Mouse (Mus musculus) myocyte (in vitro differentiated cells): ENCODE data around the gene Atp11a. TPM values are rescaled to one million over a fixed set of nuclear protein-coding genes. Genes with fewer than 3 reads are reported as not detected.
A peak's percentile ranks its signal among the peaks of the same experiment; 100 is the strongest.

Experiments
- H3K27me3 ChIP-seq: one replicate; pipeline ENCODE4 v1.6.1; 2011; ENCODE audit not compliant: control insufficient read depth, insufficient read depth, insufficient read length
- H3K36me3 ChIP-seq: one replicate; pipeline ENCODE4 v1.6.1; 2011; ENCODE audit not compliant: control insufficient read depth, insufficient read depth
- H3K4me2 ChIP-seq: one replicate; pipeline ENCODE4 v1.6.1; 2011; ENCODE audit warnings: low read depth, control low read depth
- H3K4me3 ChIP-seq: one replicate; pipeline ENCODE4 v1.5.1; 2011; ENCODE audit warnings: mild to moderate bottlenecking, control low read depth, moderate library complexity
- H3K79me2 ChIP-seq: one replicate; pipeline ENCODE4 v1.6.1; 2011; ENCODE audit not compliant: control insufficient read depth, insufficient read depth
- H3ac ChIP-seq: one replicate; pipeline ENCODE4 v1.6.1; 2011; ENCODE audit not compliant: control insufficient read depth, insufficient read length
- CEBPB ChIP-seq: IDR thresholded peaks from 2 replicates; pipeline ENCODE4 v1.6.1; 2011; ENCODE audit warnings: mild to moderate bottlenecking, moderate library complexity; ENCODE audit not compliant: poor library complexity, insufficient read depth, severe bottlenecking
- E2F4 ChIP-seq: IDR thresholded peaks from one replicate; pipeline ENCODE4 v1.6.1; 2011; ENCODE audit warnings: mild to moderate bottlenecking, control low read depth, moderate library complexity; ENCODE audit not compliant: insufficient read depth
- MAX ChIP-seq: IDR thresholded peaks from one replicate; pipeline ENCODE4 v1.6.1; 2011; ENCODE audit warnings: low read depth, mild to moderate bottlenecking, control low read depth
- MYOD1 ChIP-seq, 3 experiments: IDR thresholded peaks; one replicate each; pipeline ENCODE4 v1.6.1; 2011; ENCODE audit warnings: control low read depth in 2 of 3, low read depth in 2 of 3, mild to moderate bottlenecking in 2 of 3, moderate library complexity in 1 of 3; ENCODE audit not compliant: insufficient read length in 2 of 3, control insufficient read depth in 1 of 3
- MYOG ChIP-seq, 3 experiments: IDR thresholded peaks; one replicate each; pipeline ENCODE4 v1.6.1; 2011; ENCODE audit warnings: control low read depth in 2 of 3, low read depth in 2 of 3, mild to moderate bottlenecking in 2 of 3; ENCODE audit not compliant: insufficient read length in 2 of 3, control insufficient read depth in 1 of 3, insufficient read depth in 1 of 3
- POLR2A ChIP-seq: IDR thresholded peaks from one replicate; pipeline ENCODE4 v1.6.1; 2011; ENCODE audit warnings: low read depth, mild to moderate bottlenecking, control low read depth, moderate library complexity; ENCODE audit not compliant: insufficient read length
- POLR2AphosphoS2 ChIP-seq: IDR thresholded peaks from one replicate; pipeline ENCODE4 v1.6.1; 2011; ENCODE audit warnings: low read depth, control low read depth; ENCODE audit not compliant: insufficient read length
- REST ChIP-seq: IDR thresholded peaks from one replicate; pipeline ENCODE4 v1.6.1; 2011; ENCODE audit warnings: mild to moderate bottlenecking, control low read depth, moderate library complexity; ENCODE audit not compliant: insufficient read depth, insufficient read length
- SRF ChIP-seq: IDR thresholded peaks from one replicate; pipeline ENCODE4 v1.6.1; 2011; ENCODE audit warnings: low read depth; ENCODE audit not compliant: control insufficient read depth, insufficient read length
- TCF12 ChIP-seq: IDR thresholded peaks from one replicate; pipeline ENCODE4 v1.6.1; 2011; ENCODE audit warnings: mild to moderate bottlenecking, control low read depth; ENCODE audit not compliant: poor library complexity, insufficient read depth, severe bottlenecking
- TCF3 ChIP-seq: IDR thresholded peaks from one replicate; pipeline ENCODE4 v1.6.1; 2011; ENCODE audit warnings: low read depth, control low read depth; ENCODE audit not compliant: insufficient read length
- USF1 ChIP-seq: IDR thresholded peaks from one replicate; pipeline ENCODE4 v1.6.1; 2011; ENCODE audit warnings: low read depth, mild to moderate bottlenecking, control low read depth, moderate library complexity
- polyA plus RNA-seq: library from polyadenylated mRNA; unstranded; fragments of >200 nt; fragmentation: generic; extraction: Trizol; gene quantifications from one replicate; pipeline ENCODE4 v1.2.1, GENCODE M21; 2012; ENCODE audit warnings: missing spikeins

Gene Atp11a
- polyA plus RNA-seq, 1 experiment = 13.8 TPM

- Histone ChIP-seq H3ac (no peak overlapping the region), H3K36me3 (peaks cover 13% of the 10 kb centered on the region), H3K79me2 (no peaks in the 10 kb centered on the region), H3K27me3 (no peaks in the 10 kb centered on the region), H3K4me3 (no peak overlapping the region), H3K4me2 (no peak overlapping the region)
- TF ChIP-seq REST (no peak), SRF (no peak), USF1 (no peak), MYOG (IDR thresholded peaks at IDR 0.05; ENCODE audit: control insufficient read depth in 1 of 3, insufficient read depth in 1 of 3, insufficient read length in 2 of 3, low read depth in 2 of 3) (no peak), E2F4 (no peak), MAX (no peak), POLR2AphosphoS2 (no peak), POLR2A (no peak), MYOD1 (IDR thresholded peaks at IDR 0.05; ENCODE audit: control insufficient read depth in 1 of 3, insufficient read length in 2 of 3, low read depth in 2 of 3) (no peak), CEBPB (no peak), TCF3 (no peak), TCF12 (no peak)
These were observed 76.8 kb downstream of the Atp11a start for GRCm38 (mm10) chr8:12833616-12834015.

- TF ChIP-seq CEBPB = peak; percentile 71; the same call in 1 of the 2 replicates
- no peak for TF ChIP-seq USF1
- no peak for TF ChIP-seq REST
- no peak overlapping the region for H3ac ChIP-seq
- H3K4me2 ChIP-seq = no peak overlapping the region
- H3K27me3 ChIP-seq = no peaks in the 10 kb centered on the region
- H3K36me3 ChIP-seq = no peaks in the 10 kb centered on the region
- no peak overlapping the region for H3K4me3 ChIP-seq
- no peaks in the 10 kb centered on the region for H3K79me2 ChIP-seq
These were observed 84.0 kb downstream of the Atp11a start for GRCm38 (mm10) chr8:12840834-12841233.

GRCm38 (mm10) chr8:12842342-12842995 lies 85.7 kb downstream of the Atp11a start:
- H3ac ChIP-seq = no peak overlapping the region
- H3K4me2 ChIP-seq = no peak overlapping the region
- no peaks in the 10 kb centered on the region for H3K79me2 ChIP-seq
- no peaks in the 10 kb centered on the region for H3K27me3 ChIP-seq
- H3K4me3 ChIP-seq = no peak overlapping the region
- H3K36me3 ChIP-seq = no peaks in the 10 kb centered on the region
- TF ChIP-seq TCF3 (no peak), E2F4 (no peak), MAX (no peak), POLR2A (no peak), SRF (no peak), CEBPB (no peak), POLR2AphosphoS2 (no peak), REST (no peak), MYOD1 (IDR thresholded peaks at IDR 0.05; ENCODE audit: control insufficient read depth in 1 of 3, insufficient read length in 2 of 3, low read depth in 2 of 3) (no peak), USF1 (no peak), MYOG (IDR thresholded peaks at IDR 0.05; ENCODE audit: control insufficient read depth in 1 of 3, insufficient read depth in 1 of 3, insufficient read length in 2 of 3, low read depth in 2 of 3) (no peak), TCF12 (no peak)

GRCm38 (mm10) chr8:12844347-12844950 lies 87.6 kb downstream of the Atp11a start:
- H3K4me3 ChIP-seq = no peak overlapping the region
- H3K79me2 ChIP-seq = no peaks in the 10 kb centered on the region
- peaks cover 5% of the 10 kb centered on the region for H3K36me3 ChIP-seq

GRCm38 (mm10) chr8:12846447-12846846 lies 89.6 kb downstream of the Atp11a start:
- Histone ChIP-seq H3K4me3 (no peak overlapping the region), H3K4me2 (no peak overlapping the region), H3K27me3 (no peaks in the 10 kb centered on the region), H3K36me3 (peaks cover 5% of the 10 kb centered on the region), H3K79me2 (no peaks in the 10 kb centered on the region), H3ac (no peak overlapping the region)
- no peak for TF ChIP-seq REST
- no peak for TF ChIP-seq TCF3
- TF ChIP-seq MYOD1 (IDR thresholded peaks at IDR 0.05; ENCODE audit: control insufficient read depth in 1 of 3, insufficient read length in 2 of 3, low read depth in 2 of 3) = no peak
- no peak for TF ChIP-seq TCF12
- TF ChIP-seq MYOG (IDR thresholded peaks at IDR 0.05; ENCODE audit: control insufficient read depth in 1 of 3, insufficient read depth in 1 of 3, insufficient read length in 2 of 3, low read depth in 2 of 3) = no peak
- no peak for TF ChIP-seq CEBPB
- TF ChIP-seq POLR2AphosphoS2 = no peak
- no peak for TF ChIP-seq SRF
- no peak for TF ChIP-seq E2F4
- TF ChIP-seq POLR2A = no peak
- no peak for TF ChIP-seq USF1
- no peak for TF ChIP-seq MAX

More at GRCm38 (mm10) chr8:12844347-12844950, 87.6 kb downstream of the Atp11a start:
- Histone ChIP-seq H3K27me3 (no peaks in the 10 kb centered on the region), H3ac (no peak overlapping the region), H3K4me2 (no peak overlapping the region)
- no peak for TF ChIP-seq POLR2AphosphoS2
- TF ChIP-seq MAX = no peak
- TF ChIP-seq REST = no peak
- no peak for TF ChIP-seq TCF3
- no peak for TF ChIP-seq E2F4
- TF ChIP-seq POLR2A = no peak
- TF ChIP-seq MYOG (IDR thresholded peaks at IDR 0.05; ENCODE audit: control insufficient read depth in 1 of 3, insufficient read depth in 1 of 3, insufficient read length in 2 of 3, low read depth in 2 of 3) = no peak
- no peak for TF ChIP-seq TCF12
- no peak for TF ChIP-seq MYOD1 (IDR thresholded peaks at IDR 0.05; ENCODE audit: control insufficient read depth in 1 of 3, insufficient read length in 2 of 3, low read depth in 2 of 3)
- TF ChIP-seq SRF = no peak
- TF ChIP-seq CEBPB = no peak
